Mouse (Mus musculus) stomach, postnatal 0 days (tissue): ENCODE data around the gene B3galnt1. TPM values are rescaled to one million over a fixed set of nuclear protein-coding genes. Genes with fewer than 3 reads are reported as not detected.

Source experiments
- ATAC-seq: fragments of 200-750 bp; cut with Nextera tagmentation; 2 replicates; pipeline ENCODE4 v1.8.0; 2017; ENCODE audit not compliant: low FRiP score, low TSS enrichment
- DNase-seq: peaks from one replicate; pipeline ENCODE4 v3.0.0-alpha.2; 2016; ENCODE audit warnings: low spot score
- H3K27ac ChIP-seq: fragments of 300-500 bp; sonication (generic); replicated peaks from 2 replicates; pipeline ENCODE4 v1.5.1; 2014; ENCODE audit warnings: mild to moderate bottlenecking, control low read depth
- H3K27me3 ChIP-seq: fragments of 300-500 bp; sonication (generic); 2 replicates; pipeline ENCODE4 v1.6.1; 2014; ENCODE audit warnings: low read length; ENCODE audit not compliant: control insufficient read depth, insufficient read depth
- H3K36me3 ChIP-seq: fragments of 300-500 bp; sonication (generic); 2 replicates; pipeline ENCODE4 v1.6.1; 2014; ENCODE audit warnings: low read length, mixed read lengths; ENCODE audit not compliant: control insufficient read depth, insufficient read depth
- H3K4me1 ChIP-seq: fragments of 300-500 bp; sonication (generic); replicated peaks from 2 replicates; pipeline ENCODE4 v1.6.1; 2014; ENCODE audit warnings: antibody characterized with exemption; ENCODE audit not compliant: control insufficient read depth, insufficient read depth
- H3K4me2 ChIP-seq: fragments of 300-500 bp; sonication (generic); replicated peaks from 2 replicates; pipeline ENCODE4 v1.6.1; 2014; ENCODE audit warnings: low read depth, mild to moderate bottlenecking, control low read depth, moderate library complexity
- H3K4me3 ChIP-seq: fragments of 300-500 bp; sonication (generic); 2 replicates; pipeline ENCODE4 v1.5.1; 2014; ENCODE audit warnings: low read depth, low read length, control low read depth
- H3K9ac ChIP-seq: fragments of 300-500 bp; sonication (generic); 2 replicates; pipeline ENCODE4 v1.6.1; 2014; ENCODE audit warnings: mild to moderate bottlenecking, low read length, control low read depth, mixed read lengths
- H3K9me3 ChIP-seq: fragments of 300-500 bp; sonication (generic); 2 replicates; pipeline ENCODE4 v1.6.1; 2016; ENCODE audit warnings: low read length; ENCODE audit not compliant: control insufficient read depth
- CTCF ChIP-seq: IDR thresholded peaks from 2 replicates; pipeline ENCODE4 v1.5.1; 2016; ENCODE audit warnings: antibody characterized with exemption, low read depth, mild to moderate bottlenecking, moderate library complexity
- EP300 ChIP-seq: optimal IDR thresholded peaks from 2 replicates; pipeline ENCODE3; 2016; ENCODE audit warnings: antibody characterized with exemption
- WGBS: fragments of 180-500 bp; shearing (Covaris S2); extraction: QIAGEN DNeasy Blood & Tissue Kit; methylation state at CpG from one replicate; pipeline ENCODE4 v1.1.7; 2014; 5-methylcytosine and 5-hydroxymethylcytosine counted together
- polyA plus RNA-seq: library from polyadenylated mRNA; unstranded; fragments of >200 nt; fragmentation: Nextera tagmentation; extraction: Ambion mirVana; gene quantifications from 2 replicates; pipeline ENCODE4 v1.2.1, GENCODE M21; 2015

The B3galnt1 gene
- polyA plus RNA-seq, 1 experiment from 2014 or later, result 21.5 TPM

- Histone ChIP-seq H3K4me2 (no peak overlapping the region), H3K36me3 (no peaks in the 10 kb centered on the region), H3K4me3 (no peak overlapping the region), H3K9me3 (no peaks in the 10 kb centered on the region), H3K27me3 (no peaks in the 10 kb centered on the region), H3K9ac (no peak overlapping the region), H3K27ac (no peak overlapping the region), H3K4me1 (no peaks in the 10 kb centered on the region)
- ATAC-seq (no peak), DNase-seq (no peak)
- 61% methylated on average over 2 of the region's 2 CpGs for WGBS
- no peak for TF ChIP-seq EP300
- no peak for TF ChIP-seq CTCF
Observed at GRCm38 (mm10) chr3:69624182-69624581, 25.4 kb upstream of the B3galnt1 start.

- Histone ChIP-seq H3K4me2 (no peak overlapping the region), H3K27me3 (no peaks in the 10 kb centered on the region), H3K9ac (no peak overlapping the region), H3K4me1 (no peaks in the 10 kb centered on the region), H3K27ac (no peak overlapping the region), H3K36me3 (no peaks in the 10 kb centered on the region), H3K4me3 (no peak overlapping the region), H3K9me3 (no peaks in the 10 kb centered on the region)
- TF ChIP-seq EP300, result no peak
- no peak for TF ChIP-seq CTCF
- ATAC-seq (no peak), DNase-seq (no peak)
- WGBS, result 86% methylated on average over 5 of the region's 5 CpGs
Observed at GRCm38 (mm10) chr3:69607909-69608308, 9.1 kb upstream of the B3galnt1 start.

GRCm38 (mm10) chr3:69607468-69607867 lies 8.7 kb upstream of the B3galnt1 start:
- Histone ChIP-seq H3K27ac (no peak overlapping the region), H3K4me1 (no peaks in the 10 kb centered on the region), H3K4me3 (no peak overlapping the region), H3K9ac (no peak overlapping the region), H3K9me3 (no peaks in the 10 kb centered on the region), H3K27me3 (no peaks in the 10 kb centered on the region), H3K36me3 (no peaks in the 10 kb centered on the region), H3K4me2 (no peak overlapping the region)
- TF ChIP-seq CTCF (no peak), EP300 (no peak)
- no peak for DNase-seq
- no peak for ATAC-seq
- WGBS, result 33% methylated on average over 1 of the region's 1 CpGs

GRCm38 (mm10) chr3:69606923-69607322 lies 8.2 kb upstream of the B3galnt1 start:
- no peaks in the 10 kb centered on the region for H3K27me3 ChIP-seq
- no peak for DNase-seq
- no peak overlapping the region for H3K4me2 ChIP-seq
- TF ChIP-seq CTCF (no peak), EP300 (no peak)
- H3K36me3 ChIP-seq, result no peaks in the 10 kb centered on the region
- H3K9ac ChIP-seq, result no peak overlapping the region
- WGBS, result 53% methylated on average over 1 of the region's 1 CpGs
- no peaks in the 10 kb centered on the region for H3K9me3 ChIP-seq
- H3K4me1 ChIP-seq, result no peaks in the 10 kb centered on the region
- no peak overlapping the region for H3K4me3 ChIP-seq
- no peak for ATAC-seq
- H3K27ac ChIP-seq, result no peak overlapping the region

GRCm38 (mm10) chr3:69599166-69599500 lies 373 bp upstream of the B3galnt1 start:
- DNase-seq (peak; percentile 16), ATAC-seq (peak; percentile 51)
- H3K27me3 ChIP-seq, result no peaks in the 10 kb centered on the region
- H3K36me3 ChIP-seq, result no peaks in the 10 kb centered on the region
- TF ChIP-seq CTCF (no peak), EP300 (no peak)
- H3K9ac ChIP-seq, result peak overlapping the region; percentile 66
- peak overlapping the region; percentile 91 for H3K4me2 ChIP-seq
- H3K27ac ChIP-seq, result no peak overlapping the region; the same call in 1 of the 2 replicates
- peak overlapping the region; percentile 68 for H3K4me3 ChIP-seq
- no peaks in the 10 kb centered on the region for H3K4me1 ChIP-seq
- H3K9me3 ChIP-seq, result no peaks in the 10 kb centered on the region
- whole genome bisulfite sequencing, result 16% methylated on average over 4 of the region's 5 CpGs

GRCm38 (mm10) chr3:69597816-69598215 lies 944 bp downstream of the B3galnt1 start:
- Histone ChIP-seq H3K9ac (peak overlapping the region; percentile 66), H3K9me3 (no peaks in the 10 kb centered on the region), H3K27me3 (no peaks in the 10 kb centered on the region), H3K4me1 (no peaks in the 10 kb centered on the region), H3K4me2 (peak overlapping the region; percentile 91), H3K4me3 (peak overlapping the region; percentile 68), H3K36me3 (no peaks in the 10 kb centered on the region), H3K27ac (peak overlapping the region; percentile 66)
- no peak for ATAC-seq
- TF ChIP-seq CTCF (no peak), EP300 (no peak)
- WGBS, result 26% methylated on average over 7 of the region's 7 CpGs
- no peak for DNase-seq
